Mouse (Mus musculus): Measurements from ENCODE around the gene Zfp771. TPM values are rescaled to one million over a fixed set of nuclear protein-coding genes. Genes with fewer than 3 reads are reported as not detected.

Gene Zfp771
- polyA plus RNA-seq, 1 experiment from 2014 or later, result 82.7 TPM

GRCm38 (mm10) chr7:127211014-127211745 lies 32.9 kb upstream of the Zfp771 start:
- H3K4me1 ChIP-seq, result peaks cover 36% of the 10 kb centered on the region
- 64% methylated on average over 5 of the region's 5 CpGs for WGBS
- no peaks in the 10 kb centered on the region for H3K36me3 ChIP-seq
- no peak for ATAC-seq (ENCODE audit: low FRiP score, low read depth)
- H3K4me2 ChIP-seq (replicated peaks), result no peak overlapping the region
- no peak overlapping the region for H3K4me3 ChIP-seq
- peaks cover 9% of the 10 kb centered on the region; the same call in 1 of the 2 replicates for H3K27me3 ChIP-seq
- H3K9me3 ChIP-seq, result no peaks in the 10 kb centered on the region
- no peak overlapping the region for H3K27ac ChIP-seq
- no peak overlapping the region for H3K9ac ChIP-seq

GRCm38 (mm10) chr7:127212432-127213250 lies 31.4 kb upstream of the Zfp771 start:
- Histone ChIP-seq H3K36me3 (no peaks in the 10 kb centered on the region), H3K4me1 (peaks cover 25% of the 10 kb centered on the region), H3K9me3 (no peaks in the 10 kb centered on the region), H3K27me3 (peaks cover 9% of the 10 kb centered on the region; the same call in 1 of the 2 replicates), H3K9ac (no peak overlapping the region), H3K27ac (no peak overlapping the region), H3K4me2 (replicated peaks) (no peak overlapping the region), H3K4me3 (peak overlapping the region; percentile 42)
- ATAC-seq (ENCODE audit: low FRiP score, low read depth), result no peak
- 82% methylated on average over 12 of the region's 12 CpGs for WGBS

GRCm38 (mm10) chr7:127213485-127213884 lies 30.6 kb upstream of the Zfp771 start:
- no peak for ATAC-seq (ENCODE audit: low FRiP score, low read depth)
- no peak overlapping the region for H3K9ac ChIP-seq
- no peaks in the 10 kb centered on the region for H3K36me3 ChIP-seq
- peak overlapping the region; percentile 42 for H3K4me3 ChIP-seq
- peak overlapping the region; percentile 70 for H3K4me2 ChIP-seq (replicated peaks)
- peaks cover 25% of the 10 kb centered on the region for H3K4me1 ChIP-seq
- 32% methylated on average over 7 of the region's 7 CpGs for WGBS
- H3K9me3 ChIP-seq, result no peaks in the 10 kb centered on the region
- H3K27ac ChIP-seq, result 0 out of 2 replicates have a peak overlapping the region, but pooled peaks have one; percentile 39
- H3K27me3 ChIP-seq, result peaks cover 9% of the 10 kb centered on the region; the same call in 1 of the 2 replicates

- H3K27ac ChIP-seq, result peak overlapping the region; percentile 39
These were observed 30.1 kb upstream of the Zfp771 start for GRCm38 (mm10) chr7:127213930-127214329.

GRCm38 (mm10) chr7:127214521-127214920 lies 29.6 kb upstream of the Zfp771 start:
- WGBS, result 24% methylated on average over 21 of the region's 21 CpGs
- no peaks in the 10 kb centered on the region for H3K36me3 ChIP-seq
- H3K27ac ChIP-seq, result peak overlapping the region; percentile 28; the same call in 1 of the 2 replicates
- no peaks in the 10 kb centered on the region for H3K9me3 ChIP-seq
- peak overlapping the region; percentile 70 for H3K4me2 ChIP-seq (replicated peaks)
- H3K4me3 ChIP-seq, result peak overlapping the region; percentile 42
- H3K4me1 ChIP-seq, result peaks cover 21% of the 10 kb centered on the region
- H3K9ac ChIP-seq, result peak overlapping the region; percentile 67
- peaks cover 9% of the 10 kb centered on the region; the same call in 1 of the 2 replicates for H3K27me3 ChIP-seq
- ATAC-seq (ENCODE audit: low FRiP score, low read depth), result no peak

More at GRCm38 (mm10) chr7:127213930-127214329, 30.1 kb upstream of the Zfp771 start:
- Histone ChIP-seq H3K4me3 (peak overlapping the region; percentile 42), H3K36me3 (no peaks in the 10 kb centered on the region), H3K27me3 (peaks cover 9% of the 10 kb centered on the region; the same call in 1 of the 2 replicates), H3K9me3 (no peaks in the 10 kb centered on the region), H3K4me2 (replicated peaks) (peak overlapping the region; percentile 70), H3K9ac (peak overlapping the region; percentile 67), H3K4me1 (peaks cover 25% of the 10 kb centered on the region)
- WGBS, result 44% methylated on average over 12 of the region's 12 CpGs
- ATAC-seq (ENCODE audit: low FRiP score, low read depth), result no peak

- WGBS, result 23% methylated on average over 33 of the region's 33 CpGs
- peak overlapping the region; percentile 28; the same call in 1 of the 2 replicates for H3K27ac ChIP-seq
These were observed 28.8 kb upstream of the Zfp771 start for GRCm38 (mm10) chr7:127214981-127215871.

GRCm38 (mm10) chr7:127216307-127216706 lies 27.8 kb upstream of the Zfp771 start:
- Histone ChIP-seq H3K4me3 (no peak overlapping the region), H3K9ac (no peak overlapping the region), H3K27me3 (peaks cover 9% of the 10 kb centered on the region; the same call in 1 of the 2 replicates), H3K27ac (no peak overlapping the region), H3K4me1 (peaks cover 19% of the 10 kb centered on the region), H3K4me2 (replicated peaks) (no peak overlapping the region), H3K36me3 (no peaks in the 10 kb centered on the region), H3K9me3 (no peaks in the 10 kb centered on the region)
- WGBS, result 85% methylated on average over 5 of the region's 5 CpGs
- no peak for ATAC-seq (ENCODE audit: low FRiP score, low read depth)

More at GRCm38 (mm10) chr7:127214981-127215871, 28.8 kb upstream of the Zfp771 start:
- Histone ChIP-seq H3K4me3 (peak overlapping the region; percentile 42), H3K4me1 (peaks cover 19% of the 10 kb centered on the region), H3K9ac (peak overlapping the region; percentile 67), H3K27me3 (peaks cover 9% of the 10 kb centered on the region; the same call in 1 of the 2 replicates), H3K9me3 (no peaks in the 10 kb centered on the region), H3K4me2 (replicated peaks) (peak overlapping the region; percentile 70), H3K36me3 (no peaks in the 10 kb centered on the region)
- no peak for ATAC-seq (ENCODE audit: low FRiP score, low read depth)

- Histone ChIP-seq H3K4me1 (peaks cover 19% of the 10 kb centered on the region), H3K27me3 (peaks cover 9% of the 10 kb centered on the region; the same call in 1 of the 2 replicates), H3K9ac (no peak overlapping the region), H3K4me3 (no peak overlapping the region), H3K4me2 (replicated peaks) (no peak overlapping the region), H3K9me3 (no peaks in the 10 kb centered on the region), H3K27ac (no peak overlapping the region), H3K36me3 (no peaks in the 10 kb centered on the region)
- no peak for ATAC-seq (ENCODE audit: low FRiP score, low read depth)
- 85% methylated on average over 6 of the region's 6 CpGs for WGBS
These were observed 26.6 kb upstream of the Zfp771 start for GRCm38 (mm10) chr7:127217475-127217874.

- Histone ChIP-seq H3K4me2 (replicated peaks) (no peak overlapping the region), H3K36me3 (no peaks in the 10 kb centered on the region), H3K27me3 (peaks cover 9% of the 10 kb centered on the region; the same call in 1 of the 2 replicates), H3K9me3 (no peaks in the 10 kb centered on the region), H3K4me1 (peaks cover 19% of the 10 kb centered on the region), H3K9ac (no peak overlapping the region), H3K4me3 (no peak overlapping the region), H3K27ac (no peak overlapping the region)
- ATAC-seq (ENCODE audit: low FRiP score, low read depth), result no peak
- WGBS, result 69% methylated on average over 10 of the region's 10 CpGs
These were observed 26.0 kb upstream of the Zfp771 start for GRCm38 (mm10) chr7:127217901-127218642.

- Histone ChIP-seq H3K4me3 (no peak overlapping the region), H3K9me3 (no peaks in the 10 kb centered on the region), H3K4me2 (replicated peaks) (no peak overlapping the region), H3K36me3 (no peaks in the 10 kb centered on the region), H3K4me1 (peaks cover 19% of the 10 kb centered on the region), H3K27me3 (peaks cover 5% of the 10 kb centered on the region; the same call in 1 of the 2 replicates), H3K9ac (no peak overlapping the region), H3K27ac (no peak overlapping the region)
- WGBS, result 94% methylated on average over 4 of the region's 4 CpGs
- ATAC-seq (ENCODE audit: low FRiP score, low read depth), result no peak
These were observed 25.4 kb upstream of the Zfp771 start for GRCm38 (mm10) chr7:127218670-127219069.

- Histone ChIP-seq H3K4me1 (0 out of 2 replicates have a peak, but pooled peaks cover 3% of the 10 kb centered on the region), H3K27ac (no peak overlapping the region), H3K9ac (no peak overlapping the region), H3K27me3 (no peaks in the 10 kb centered on the region), H3K9me3 (no peaks in the 10 kb centered on the region), H3K4me2 (replicated peaks) (no peak overlapping the region), H3K36me3 (0 out of 2 replicates have a peak, but pooled peaks cover under 1% of the 10 kb centered on the region), H3K4me3 (no peak overlapping the region)
- no peak for ATAC-seq (ENCODE audit: low FRiP score, low read depth)
- 82% methylated on average over 6 of the region's 6 CpGs for WGBS
These were observed 23.6 kb upstream of the Zfp771 start for GRCm38 (mm10) chr7:127220440-127220839.

Measured in limb, embryonic 13.5 days (tissue).